Mouse (Mus musculus) midbrain, postnatal 0 days (tissue): ENCODE measurements at regions not wholly inside any gene's neighbourhood (a gene's known extent, or its start where the extent isn't known, plus 50 kb on each side); places are given as distances from the start of the nearest gene placed in this dataset.

Experiments used
- ATAC-seq: fragments of 200-750 bp; cut with Nextera tagmentation; 2 replicates; pipeline ENCODE4 v1.8.0; 2017; ENCODE audit warnings: moderate number of reproducible peaks, mild to moderate bottlenecking, moderate TSS enrichment, moderate library complexity; ENCODE audit not compliant: low FRiP score
- DNase-seq: peaks from one replicate; pipeline ENCODE4 v3.0.0-alpha.2; 2015; ENCODE audit warnings: low spot score
- H3K27ac ChIP-seq: fragments of 300-500 bp; sonication (generic); 2 replicates; pipeline ENCODE4 v1.5.1; 2014; ENCODE audit warnings: low read depth, mild to moderate bottlenecking, low read length, mixed read lengths
- H3K27me3 ChIP-seq: fragments of 300-500 bp; sonication (generic); 2 replicates; pipeline ENCODE4 v1.6.1; 2014; ENCODE audit warnings: low read length, control low read depth, mixed read lengths; ENCODE audit not compliant: insufficient read depth
- H3K36me3 ChIP-seq: fragments of 300-500 bp; sonication (generic); 2 replicates; pipeline ENCODE4 v1.6.1; 2014; ENCODE audit warnings: low read length, control low read depth, mixed read lengths; ENCODE audit not compliant: insufficient read depth
- H3K4me1 ChIP-seq: fragments of 300-500 bp; sonication (generic); 2 replicates; pipeline ENCODE4 v1.6.1; 2014; ENCODE audit warnings: mild to moderate bottlenecking, control low read depth, antibody characterized with exemption, low read length, mixed read lengths; ENCODE audit not compliant: insufficient read depth
- H3K4me2 ChIP-seq: fragments of 300-500 bp; sonication (generic); 2 replicates; pipeline ENCODE4 v1.6.1; 2014; ENCODE audit warnings: low read depth, mild to moderate bottlenecking, low read length, mixed read lengths; ENCODE audit not compliant: poor library complexity, severe bottlenecking
- H3K4me3 ChIP-seq: fragments of 300-500 bp; sonication (generic); 2 replicates; pipeline ENCODE4 v1.5.1; 2014; ENCODE audit warnings: low read depth, mild to moderate bottlenecking, low read length, moderate library complexity
- H3K9ac ChIP-seq: fragments of 300-500 bp; sonication (generic); replicated peaks from 2 replicates; pipeline ENCODE4 v1.6.1; 2014; ENCODE audit warnings: mild to moderate bottlenecking, low read length, moderate library complexity, mixed read lengths; ENCODE audit not compliant: poor library complexity, severe bottlenecking
- H3K9me3 ChIP-seq: fragments of 300-500 bp; sonication (generic); 2 replicates; pipeline ENCODE4 v1.6.1; 2016; ENCODE audit warnings: low read length, control low read depth
- CTCF ChIP-seq: IDR thresholded peaks from 2 replicates; pipeline ENCODE4 v1.5.1; 2016; ENCODE audit warnings: antibody characterized with exemption, mild to moderate bottlenecking
- WGBS: fragments of 180-500 bp; shearing (Covaris S2); extraction: QIAGEN DNeasy Blood & Tissue Kit; methylation state at CpG from one replicate; pipeline ENCODE4 v1.1.7; 2014; 5-methylcytosine and 5-hydroxymethylcytosine counted together

DNA sequence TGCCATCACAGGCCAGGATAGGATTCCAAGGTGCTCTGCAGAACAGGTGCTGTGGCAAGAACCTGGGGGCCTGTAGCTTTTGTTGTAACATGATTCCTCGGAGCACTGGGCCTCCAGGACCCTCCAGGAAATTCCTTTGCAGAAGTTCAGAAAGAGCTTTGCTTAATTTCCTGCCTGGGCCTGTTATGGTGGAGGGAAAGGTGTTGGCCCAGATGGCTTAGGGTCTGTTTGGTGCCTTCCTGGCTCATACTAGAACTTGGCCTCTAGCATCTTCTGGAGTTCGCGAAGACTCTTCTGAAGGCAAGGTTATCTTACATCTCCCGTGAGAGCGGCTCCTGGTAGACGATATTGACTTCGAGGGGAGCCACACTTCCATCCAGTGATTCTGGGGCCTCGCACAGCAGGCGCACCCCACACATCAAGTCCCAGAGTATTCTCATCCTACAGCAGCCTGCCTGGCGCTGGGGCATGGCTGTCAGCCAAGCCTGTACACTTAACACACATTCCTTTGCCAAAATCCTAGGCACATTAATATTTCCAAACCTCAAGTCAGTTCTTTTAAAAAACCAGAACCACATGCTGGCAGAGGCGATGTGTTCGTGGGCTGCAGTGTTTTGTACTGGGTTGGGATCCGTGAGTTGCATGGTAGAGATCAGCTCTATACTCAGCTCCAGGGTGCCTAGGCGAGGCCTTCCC is 54.5 kb upstream of the Cxcl14 start:
- Histone ChIP-seq H3K4me1 (no peaks in the 10 kb centered on the region), H3K36me3 (no peaks in the 10 kb centered on the region), H3K27me3 (no peaks in the 10 kb centered on the region), H3K4me3 (no peak overlapping the region), H3K27ac (no peak overlapping the region), H3K4me2 (no peak overlapping the region), H3K9ac (no peak overlapping the region), H3K9me3 (no peaks in the 10 kb centered on the region)
- TF ChIP-seq CTCF: no peak
- ATAC-seq (no peak), DNase-seq (no peak)
- 78% methylated on average over 14 of the region's 14 CpGs for WGBS

DNA sequence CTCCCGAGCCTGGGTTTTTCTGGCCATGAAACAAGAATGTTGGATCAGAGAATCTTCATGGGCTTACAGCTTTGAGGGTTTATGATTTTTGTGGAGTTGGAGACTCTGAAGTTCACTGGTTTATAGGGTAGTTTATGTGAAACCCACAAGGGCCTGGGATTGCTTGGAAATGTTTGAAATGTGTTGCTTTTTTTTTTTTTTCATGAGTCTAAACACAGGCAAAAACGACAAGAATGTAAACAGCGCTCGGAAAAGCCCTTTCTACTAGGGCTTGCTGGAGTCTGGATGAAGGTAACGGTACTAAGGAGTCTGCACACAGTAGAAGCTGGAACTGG is 55.0 kb upstream of the Cxcl14 start:
- ATAC-seq: no peak
- DNase-seq: no peak
- Histone ChIP-seq H3K9ac (no peak overlapping the region), H3K4me1 (no peaks in the 10 kb centered on the region), H3K4me2 (no peak overlapping the region), H3K9me3 (no peaks in the 10 kb centered on the region), H3K27me3 (no peaks in the 10 kb centered on the region), H3K36me3 (no peaks in the 10 kb centered on the region), H3K27ac (no peak overlapping the region), H3K4me3 (no peak overlapping the region)
- TF ChIP-seq CTCF: no peak
- WGBS: 77% methylated on average over 5 of the region's 5 CpGs

DNA sequence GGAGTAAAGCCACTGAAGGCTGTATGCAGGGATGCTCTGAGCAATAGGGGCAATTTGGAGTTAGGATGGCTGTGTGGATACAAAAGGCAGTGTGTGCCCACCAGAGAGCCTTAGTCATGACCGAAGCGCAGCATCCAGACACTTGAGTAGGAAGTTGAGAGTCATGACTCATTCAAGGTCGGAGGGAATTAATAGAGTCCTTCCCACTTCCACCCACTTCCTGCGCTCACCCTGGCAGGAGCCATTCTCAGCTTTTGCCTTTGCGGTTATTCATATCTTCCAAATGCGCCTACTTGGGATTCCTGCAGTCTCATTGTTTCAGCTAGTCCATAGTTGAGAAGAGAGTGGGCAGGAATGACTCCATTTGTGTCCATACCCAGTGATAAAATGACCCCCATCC is 56.1 kb upstream of the Cxcl14 start:
- no peak for TF ChIP-seq CTCF
- Histone ChIP-seq H3K36me3 (no peaks in the 10 kb centered on the region), H3K27me3 (no peaks in the 10 kb centered on the region), H3K9ac (no peak overlapping the region), H3K4me1 (no peaks in the 10 kb centered on the region), H3K9me3 (no peaks in the 10 kb centered on the region), H3K4me2 (no peak overlapping the region), H3K27ac (no peak overlapping the region), H3K4me3 (no peak overlapping the region)
- ATAC-seq: no peak
- 98% methylated on average over 6 of the region's 6 CpGs for WGBS
- DNase-seq: no peak

DNA sequence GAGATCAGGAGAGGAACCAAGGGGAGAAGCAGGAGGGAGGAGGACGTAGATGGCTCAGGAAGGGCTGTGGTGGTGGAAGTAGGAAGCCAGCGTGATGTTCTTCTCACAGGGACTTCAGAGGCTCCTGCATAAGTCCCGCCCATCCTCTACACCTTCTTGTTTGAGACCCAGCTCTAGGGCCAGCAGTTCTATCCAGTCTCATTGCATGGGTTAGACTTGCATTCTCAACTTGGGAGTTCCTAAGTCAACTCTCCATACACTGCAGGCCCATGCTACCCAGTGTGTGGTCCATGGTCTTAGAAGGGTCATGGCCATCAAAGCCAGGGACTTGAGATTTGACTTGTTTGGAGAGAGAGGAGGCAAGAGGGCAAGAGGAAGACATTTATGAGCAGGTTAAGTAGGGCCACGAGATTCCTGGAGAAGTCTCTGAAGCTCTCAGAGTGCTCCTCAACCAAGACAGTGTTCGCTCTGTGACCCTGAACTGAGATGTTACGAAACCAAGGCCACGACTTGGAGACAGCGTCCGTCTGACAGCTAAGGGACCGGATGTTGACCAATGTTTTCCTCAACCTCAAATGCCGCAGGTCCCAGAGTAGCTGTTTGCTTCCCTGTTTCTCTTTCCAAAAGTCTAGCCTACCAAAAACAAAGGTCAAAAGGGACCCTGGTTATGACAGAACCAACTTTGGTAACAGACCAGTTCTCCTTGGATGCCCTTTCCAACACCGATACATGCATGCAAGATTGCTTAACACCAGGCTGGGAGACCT is 56.7 kb upstream of the Cxcl14 start:
- H3K4me1 ChIP-seq: no peaks in the 10 kb centered on the region
- DNase-seq (no peak), ATAC-seq (no peak)
- H3K36me3 ChIP-seq: no peaks in the 10 kb centered on the region
- H3K9ac ChIP-seq: no peak overlapping the region
- H3K27ac ChIP-seq: no peak overlapping the region
- H3K4me3 ChIP-seq: no peak overlapping the region
- H3K4me2 ChIP-seq: no peak overlapping the region
- TF ChIP-seq CTCF: no peak
- WGBS: 94% methylated on average over 12 of the region's 12 CpGs
- H3K27me3 ChIP-seq: no peaks in the 10 kb centered on the region
- H3K9me3 ChIP-seq: no peaks in the 10 kb centered on the region

DNA sequence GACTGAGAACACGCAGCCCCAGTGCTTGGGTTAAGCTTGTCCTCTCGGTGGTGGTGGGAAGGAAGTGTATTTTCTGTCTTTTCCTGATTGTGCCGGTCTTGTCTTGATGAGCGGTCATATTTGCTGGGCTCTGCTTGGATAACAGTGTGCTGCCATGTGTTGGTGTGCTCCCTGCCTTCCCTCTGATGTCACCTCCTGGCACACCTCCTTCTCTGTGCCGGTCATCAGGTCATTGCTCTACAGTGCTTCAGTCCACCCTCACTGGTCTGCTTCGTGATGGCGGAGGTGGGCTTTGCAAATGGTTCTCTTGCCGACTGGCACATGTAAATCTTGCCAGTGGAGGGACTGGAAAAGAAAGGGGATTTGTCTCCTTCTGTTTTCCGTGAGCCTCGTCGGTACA is 57.6 kb upstream of the Cxcl14 start:
- WGBS: 92% methylated on average over 11 of the region's 11 CpGs

DNA sequence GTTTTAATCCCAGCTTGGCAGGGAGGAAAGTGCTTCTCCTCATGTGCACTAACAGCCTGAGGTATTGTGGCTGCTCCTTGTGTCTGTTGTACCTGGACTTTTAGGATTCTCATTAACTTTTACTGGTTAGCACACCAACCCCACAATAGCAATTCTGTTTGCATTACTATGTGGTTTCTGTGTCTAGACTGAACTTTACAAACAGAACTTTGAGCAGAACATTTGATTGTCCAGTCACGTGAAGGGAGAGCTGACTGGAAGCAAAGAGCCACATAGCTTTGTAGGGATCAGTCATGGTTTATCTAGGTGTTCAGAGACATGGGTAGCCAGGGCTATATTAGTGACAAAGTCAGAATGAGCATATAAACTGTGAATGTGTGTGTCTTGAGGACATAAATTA is 58.3 kb upstream of the Cxcl14 start:
- Histone ChIP-seq H3K9ac (no peak overlapping the region), H3K4me2 (no peak overlapping the region), H3K4me3 (no peak overlapping the region), H3K27ac (no peak overlapping the region), H3K9me3 (no peaks in the 10 kb centered on the region), H3K27me3 (no peaks in the 10 kb centered on the region), H3K4me1 (no peaks in the 10 kb centered on the region), H3K36me3 (no peaks in the 10 kb centered on the region)
- ATAC-seq: no peak
- DNase-seq: no peak
- WGBS: 84% methylated on average over 1 of the region's 1 CpGs
- no peak for TF ChIP-seq CTCF

More for the DNA sequence above, 57.6 kb upstream of the Cxcl14 start:
- Histone ChIP-seq H3K9ac (no peak overlapping the region), H3K4me3 (no peak overlapping the region), H3K9me3 (no peaks in the 10 kb centered on the region), H3K4me1 (no peaks in the 10 kb centered on the region), H3K4me2 (no peak overlapping the region), H3K27me3 (no peaks in the 10 kb centered on the region), H3K27ac (no peak overlapping the region), H3K36me3 (no peaks in the 10 kb centered on the region)
- ATAC-seq (no peak), DNase-seq (no peak)
- no peak for TF ChIP-seq CTCF
